Mouse (Mus musculus) lung, embryonic 16.5 days (tissue): ENCODE measurements around the gene Mybbp1a. TPM values are rescaled to one million over a fixed set of nuclear protein-coding genes. Genes with fewer than 3 reads are reported as not detected.
A peak's percentile ranks its signal among the peaks of the same experiment; 100 is the strongest.

Source experiments
- ATAC-seq: fragments of 200-750 bp; cut with Nextera tagmentation; 2 replicates; pipeline ENCODE4 v1.8.0; 2017; ENCODE audit warnings: low read depth, mild to moderate bottlenecking, moderate library complexity
- H3K27ac ChIP-seq: fragments of 300-500 bp; sonication (generic); 2 replicates; pipeline ENCODE4 v1.5.1; 2014; ENCODE audit warnings: mild to moderate bottlenecking, control low read depth, low read length
- H3K27me3 ChIP-seq: fragments of 300-500 bp; sonication (generic); 2 replicates; pipeline ENCODE4 v1.6.1; 2014; ENCODE audit warnings: low read depth, low read length, mixed read lengths; ENCODE audit not compliant: control insufficient read depth, insufficient read depth
- H3K36me3 ChIP-seq: fragments of 300-500 bp; sonication (generic); 2 replicates; pipeline ENCODE4 v1.6.1; 2014; ENCODE audit warnings: low read length; ENCODE audit not compliant: control insufficient read depth, insufficient read depth
- H3K4me1 ChIP-seq: fragments of 300-500 bp; sonication (generic); replicated peaks from 2 replicates; pipeline ENCODE4 v1.6.1; 2014; ENCODE audit warnings: low read length, mixed read lengths; ENCODE audit not compliant: control insufficient read depth, insufficient read depth
- H3K4me2 ChIP-seq: fragments of 300-500 bp; sonication (generic); 2 replicates; pipeline ENCODE4 v1.6.1; 2014; ENCODE audit warnings: low read depth, low read length, control low read depth
- H3K4me3 ChIP-seq: fragments of 300-500 bp; sonication (generic); 2 replicates; pipeline ENCODE4 v1.5.1; 2014; ENCODE audit warnings: mild to moderate bottlenecking, low read length, control low read depth
- H3K9ac ChIP-seq: fragments of 300-500 bp; sonication (generic); 2 replicates; pipeline ENCODE4 v1.6.1; 2014; ENCODE audit warnings: low read length, control low read depth
- H3K9me3 ChIP-seq: fragments of 300-500 bp; sonication (generic); 2 replicates; pipeline ENCODE4 v1.6.1; 2016; ENCODE audit warnings: low read length; ENCODE audit not compliant: control insufficient read depth
- WGBS: fragments of 180-500 bp; shearing (Covaris S2); extraction: QIAGEN DNeasy Blood & Tissue Kit; methylation state at CpG from one replicate; pipeline ENCODE4 v1.1.7; 2014; 5-methylcytosine and 5-hydroxymethylcytosine counted together
- polyA plus RNA-seq: library from polyadenylated mRNA; unstranded; fragments of >200 nt; fragmentation: Nextera tagmentation; extraction: Ambion mirVana; gene quantifications from 2 replicates; pipeline ENCODE4 v1.2.1, GENCODE M21; 2015

Mybbp1a gene
- polyA plus RNA-seq, 1 experiment from 2014 or later, result 126 TPM

DNA sequence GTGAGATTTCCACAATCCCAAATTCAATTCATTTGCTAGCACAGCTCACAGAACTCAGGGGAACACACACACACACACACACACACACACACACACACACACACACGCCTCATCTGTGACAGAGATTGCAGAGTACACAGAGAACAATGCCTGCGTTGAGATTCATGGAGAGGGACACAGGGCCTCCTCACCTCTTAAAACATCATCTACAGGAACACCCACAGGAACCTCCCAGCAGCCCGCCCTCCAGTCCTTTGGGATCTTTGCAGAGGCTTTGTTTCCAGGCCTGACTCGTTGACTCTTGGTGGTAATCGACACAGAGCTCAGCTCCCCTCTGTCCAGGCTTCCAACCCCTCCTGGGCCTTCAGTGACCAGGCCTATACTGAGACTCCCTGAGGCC lies 36.0 kb downstream of the Mybbp1a start:
- Histone ChIP-seq H3K36me3 (no peaks in the 10 kb centered on the region), H3K9me3 (no peaks in the 10 kb centered on the region), H3K27ac (peak overlapping the region; percentile 38; the same call in 1 of the 2 replicates), H3K9ac (no peak overlapping the region), H3K4me2 (no peak overlapping the region), H3K4me1 (peaks cover 39% of the 10 kb centered on the region), H3K27me3 (no peaks in the 10 kb centered on the region), H3K4me3 (no peak overlapping the region)
- 33% methylated on average over 5 of the region's 5 CpGs for WGBS
- ATAC-seq, result no peak

DNA sequence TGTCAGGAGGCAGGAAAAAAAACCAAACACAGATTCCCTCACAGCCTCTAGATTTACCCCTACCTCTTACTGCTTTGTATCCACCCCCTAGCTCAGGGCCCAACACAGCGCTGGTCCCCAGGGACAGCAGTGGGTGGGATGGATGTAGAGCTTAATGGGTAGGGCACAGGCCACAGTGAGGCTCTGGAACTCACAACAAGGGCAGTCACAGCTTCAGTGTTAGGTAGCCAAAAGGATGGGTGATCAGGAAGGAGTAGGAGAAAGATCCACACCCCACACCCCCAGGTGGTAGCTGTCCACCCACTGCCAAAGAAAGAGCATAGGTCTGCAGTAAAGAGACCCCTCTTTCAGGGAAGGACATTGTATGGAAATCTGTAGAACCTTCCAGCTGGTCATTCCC lies 36.5 kb downstream of the Mybbp1a start:
- no peak overlapping the region; the same call in 1 of the 2 replicates for H3K9ac ChIP-seq
- no peak for ATAC-seq
- H3K4me3 ChIP-seq, result no peak overlapping the region
- no peaks in the 10 kb centered on the region for H3K36me3 ChIP-seq
- no peaks in the 10 kb centered on the region for H3K27me3 ChIP-seq
- H3K4me2 ChIP-seq, result no peak overlapping the region
- 70% methylated on average over 1 of the region's 1 CpGs for WGBS
- H3K4me1 ChIP-seq, result peaks cover 34% of the 10 kb centered on the region
- no peaks in the 10 kb centered on the region for H3K9me3 ChIP-seq
- peak overlapping the region; percentile 38 for H3K27ac ChIP-seq

DNA sequence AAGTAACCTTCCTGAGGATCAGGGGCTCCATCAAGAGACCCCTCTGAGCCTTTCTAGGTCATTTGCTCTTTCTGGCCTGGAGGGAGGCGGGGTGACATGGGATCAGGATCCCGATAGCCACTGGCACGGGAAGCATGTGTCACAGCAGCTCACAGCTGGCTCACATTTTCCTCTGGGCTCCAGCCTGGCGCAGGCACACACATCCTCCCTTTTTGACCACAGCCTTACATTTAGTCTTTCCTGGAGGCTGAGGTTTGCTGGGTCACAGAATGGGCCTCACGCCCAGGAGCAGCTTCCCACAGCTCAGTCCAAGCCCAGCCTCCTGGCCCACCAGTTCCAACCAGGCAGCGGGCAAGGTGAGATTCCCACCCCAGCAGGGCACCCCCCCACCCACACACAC lies 37.1 kb downstream of the Mybbp1a start:
- WGBS, result 52% methylated on average over 6 of the region's 6 CpGs
- H3K27me3 ChIP-seq, result no peaks in the 10 kb centered on the region
- H3K4me3 ChIP-seq, result no peak overlapping the region
- peaks cover 30% of the 10 kb centered on the region for H3K4me1 ChIP-seq
- H3K4me2 ChIP-seq, result no peak overlapping the region
- H3K9me3 ChIP-seq, result no peaks in the 10 kb centered on the region
- 0 out of 2 replicates have a peak overlapping the region, but pooled peaks have one; percentile 55 for H3K27ac ChIP-seq
- no peaks in the 10 kb centered on the region for H3K36me3 ChIP-seq
- H3K9ac ChIP-seq, result no peak overlapping the region; the same call in 1 of the 2 replicates
- no peak for ATAC-seq

DNA sequence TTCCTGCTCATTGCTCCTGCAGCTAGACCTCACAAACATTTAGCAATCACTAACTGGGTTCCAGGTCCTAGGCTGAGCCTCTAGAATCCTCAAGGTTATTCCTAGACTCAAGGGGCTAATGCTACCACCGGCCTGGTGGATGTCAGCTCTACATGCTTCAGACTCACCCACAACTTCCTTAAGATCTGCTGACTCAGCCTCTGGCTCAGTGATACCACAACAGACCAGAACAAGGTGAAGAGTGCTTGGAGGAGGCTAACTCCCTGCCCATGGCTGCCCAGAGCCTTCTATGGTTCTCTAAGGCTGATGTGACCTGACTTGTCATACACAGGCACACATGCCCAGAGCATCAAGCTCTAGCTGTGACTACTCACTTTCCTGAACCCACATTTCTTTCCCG lies 38.3 kb downstream of the Mybbp1a start:
- WGBS, result 71% methylated on average over 2 of the region's 2 CpGs

DNA sequence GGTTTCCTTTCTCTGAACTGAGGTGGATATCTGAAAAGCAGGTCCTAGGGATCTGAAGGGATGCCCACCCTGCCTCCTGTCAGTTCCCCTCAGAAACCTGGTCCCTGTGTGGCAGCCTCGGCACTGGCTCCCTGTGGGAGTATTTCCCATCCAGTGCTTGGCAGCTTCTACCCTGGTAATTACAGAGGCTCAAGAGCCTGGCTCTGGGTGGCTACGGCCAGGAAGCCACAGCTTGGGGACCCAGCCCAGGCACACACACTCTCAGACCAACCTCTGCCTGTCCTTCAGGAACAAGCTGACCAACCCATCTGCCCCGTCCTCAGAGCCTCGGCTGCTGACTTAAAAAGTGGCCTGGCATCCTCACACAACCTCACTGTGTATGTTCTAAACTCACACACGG lies 40.2 kb downstream of the Mybbp1a start:
- H3K9ac ChIP-seq, result no peak overlapping the region
- WGBS, result 70% methylated on average over 5 of the region's 5 CpGs
- no peak overlapping the region for H3K4me2 ChIP-seq
- no peak for ATAC-seq
- H3K36me3 ChIP-seq, result no peaks in the 10 kb centered on the region
- no peaks in the 10 kb centered on the region for H3K27me3 ChIP-seq
- H3K4me3 ChIP-seq, result no peak overlapping the region
- peaks cover 30% of the 10 kb centered on the region for H3K4me1 ChIP-seq
- no peaks in the 10 kb centered on the region for H3K9me3 ChIP-seq
- no peak overlapping the region for H3K27ac ChIP-seq

More for the DNA sequence above, 38.3 kb downstream of the Mybbp1a start:
- ATAC-seq, result no peak
- H3K4me1 ChIP-seq, result peaks cover 22% of the 10 kb centered on the region
- H3K4me3 ChIP-seq, result no peak overlapping the region
- no peaks in the 10 kb centered on the region for H3K9me3 ChIP-seq
- no peaks in the 10 kb centered on the region for H3K36me3 ChIP-seq
- H3K27ac ChIP-seq, result no peak overlapping the region
- H3K27me3 ChIP-seq, result no peaks in the 10 kb centered on the region
- no peak overlapping the region for H3K9ac ChIP-seq
- H3K4me2 ChIP-seq, result no peak overlapping the region

DNA sequence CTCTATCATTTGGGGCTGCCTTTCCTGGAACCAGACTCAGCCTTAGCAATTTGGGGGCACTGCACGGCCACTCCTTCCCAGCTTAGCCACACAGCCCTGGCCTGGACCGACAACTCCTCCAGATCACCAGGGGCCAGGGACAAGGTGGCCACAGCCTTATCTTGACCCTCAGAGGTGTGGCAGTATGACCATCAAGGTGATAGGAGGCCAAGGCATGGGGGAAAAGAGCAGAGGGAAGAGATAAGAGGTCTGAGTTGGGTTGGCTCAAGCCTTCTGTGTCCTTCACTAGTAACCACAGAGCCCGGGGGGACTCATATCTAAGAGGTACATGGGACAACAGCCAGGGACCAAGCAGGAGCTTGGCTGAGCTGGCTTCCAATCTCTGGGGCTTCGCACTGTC lies 40.8 kb downstream of the Mybbp1a start:
- H3K27me3 ChIP-seq, result no peaks in the 10 kb centered on the region
- no peak overlapping the region for H3K27ac ChIP-seq
- H3K4me3 ChIP-seq, result no peak overlapping the region
- peaks cover 33% of the 10 kb centered on the region for H3K4me1 ChIP-seq
- 74% methylated on average over 4 of the region's 4 CpGs for WGBS
- no peaks in the 10 kb centered on the region for H3K36me3 ChIP-seq
- H3K9ac ChIP-seq, result no peak overlapping the region
- H3K9me3 ChIP-seq, result no peaks in the 10 kb centered on the region
- ATAC-seq, result no peak
- H3K4me2 ChIP-seq, result no peak overlapping the region

DNA sequence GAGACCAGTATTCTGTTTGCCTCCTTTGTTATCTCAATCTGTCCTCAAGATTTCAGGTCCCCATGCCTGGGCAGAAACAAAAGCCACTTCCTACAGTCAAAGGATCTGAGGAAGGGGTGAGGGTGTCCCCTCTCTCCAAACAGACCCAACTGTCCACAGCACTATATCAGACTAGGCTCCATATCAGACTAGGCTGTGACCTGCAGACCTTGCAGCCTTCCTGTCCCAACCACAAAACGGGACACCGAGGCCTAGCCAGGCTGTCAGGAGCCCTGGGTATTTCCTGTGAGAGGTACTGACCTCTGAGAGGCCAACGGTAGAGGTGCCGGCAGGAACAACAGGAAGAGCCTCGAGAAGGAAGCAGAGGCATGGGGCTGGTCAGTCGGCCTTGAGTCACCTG lies 43.4 kb downstream of the Mybbp1a start:
- Histone ChIP-seq H3K9me3 (no peaks in the 10 kb centered on the region), H3K9ac (no peak overlapping the region), H3K4me3 (no peak overlapping the region), H3K4me2 (no peak overlapping the region), H3K27ac (no peak overlapping the region), H3K36me3 (no peaks in the 10 kb centered on the region), H3K27me3 (peaks cover 13% of the 10 kb centered on the region), H3K4me1 (peaks cover 40% of the 10 kb centered on the region)
- 30% methylated on average over 6 of the region's 6 CpGs for WGBS
- no peak for ATAC-seq

DNA sequence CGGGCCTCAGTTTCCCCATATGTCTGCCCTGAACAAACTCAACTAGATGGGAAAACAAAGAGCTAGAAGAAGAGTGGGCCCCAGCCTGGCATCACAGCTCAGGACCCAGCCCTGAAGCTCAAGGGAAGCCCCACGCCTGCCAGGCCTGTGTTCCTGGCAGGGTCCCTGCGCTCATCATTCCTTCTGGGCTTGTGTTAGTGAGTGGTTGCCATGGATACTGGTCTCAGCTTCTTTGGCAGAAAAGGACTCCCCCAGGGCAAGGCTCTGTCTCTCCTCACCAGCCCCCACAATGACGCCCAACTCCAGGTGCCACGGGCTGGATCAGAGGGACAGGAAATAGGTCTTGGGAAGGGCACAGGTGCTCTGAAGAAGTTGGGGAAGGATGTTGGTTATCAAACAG lies 44.0 kb downstream of the Mybbp1a start:
- Histone ChIP-seq H3K27ac (no peak overlapping the region), H3K4me1 (peaks cover 40% of the 10 kb centered on the region), H3K4me3 (no peak overlapping the region), H3K4me2 (no peak overlapping the region), H3K27me3 (peaks cover 13% of the 10 kb centered on the region), H3K9ac (no peak overlapping the region), H3K36me3 (no peaks in the 10 kb centered on the region), H3K9me3 (no peaks in the 10 kb centered on the region)
- 34% methylated on average over 5 of the region's 5 CpGs for WGBS
- no peak for ATAC-seq

DNA sequence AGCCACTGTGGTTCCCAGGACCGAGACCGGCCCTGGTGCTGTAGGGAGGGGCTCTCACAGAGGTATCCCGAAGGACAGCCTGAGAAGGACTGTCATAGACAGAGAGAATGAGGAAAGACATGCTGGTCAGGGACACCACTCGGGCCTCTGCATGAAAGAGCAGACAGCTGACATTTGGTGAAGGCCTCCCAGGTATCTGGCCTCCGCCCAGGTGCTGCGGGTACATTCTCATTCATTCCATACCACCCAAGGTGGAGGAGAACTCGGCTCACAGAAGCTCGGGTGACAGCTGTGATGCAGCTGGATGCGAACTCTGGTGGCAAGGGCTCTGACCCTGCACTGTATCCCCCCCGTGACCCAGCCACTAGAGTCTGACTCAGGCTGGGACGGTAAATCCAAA lies 44.8 kb downstream of the Mybbp1a start:
- H3K4me3 ChIP-seq, result no peak overlapping the region
- H3K9ac ChIP-seq, result no peak overlapping the region
- H3K4me2 ChIP-seq, result no peak overlapping the region
- no peaks in the 10 kb centered on the region for H3K9me3 ChIP-seq
- no peak overlapping the region for H3K27ac ChIP-seq
- peaks cover 13% of the 10 kb centered on the region for H3K27me3 ChIP-seq
- 64% methylated on average over 11 of the region's 11 CpGs for WGBS
- H3K4me1 ChIP-seq, result peaks cover 40% of the 10 kb centered on the region
- ATAC-seq, result no peak
- no peaks in the 10 kb centered on the region for H3K36me3 ChIP-seq

DNA sequence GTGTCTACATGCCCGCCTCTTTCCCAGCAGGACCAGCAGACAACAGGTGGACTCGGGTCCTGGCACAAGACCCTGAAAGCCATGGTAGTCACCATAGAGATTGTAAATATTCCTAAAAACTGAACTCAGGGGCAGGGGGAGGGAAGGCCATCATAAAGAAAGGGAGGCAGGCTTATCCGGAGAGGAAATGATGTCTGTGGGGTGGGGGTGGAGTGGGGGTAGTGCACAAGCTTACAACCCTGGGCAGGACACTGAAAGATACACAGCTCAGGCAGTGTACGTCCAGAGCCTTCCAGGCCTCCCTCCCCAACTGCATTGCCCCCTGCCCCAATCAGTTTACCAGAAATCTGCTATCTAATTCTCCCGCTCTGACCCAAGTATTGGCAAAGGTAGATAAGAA lies 46.0 kb downstream of the Mybbp1a start:
- H3K4me1 ChIP-seq, result peaks cover 40% of the 10 kb centered on the region
- no peak overlapping the region for H3K4me3 ChIP-seq
- H3K4me2 ChIP-seq, result peak overlapping the region; percentile 97
- no peak overlapping the region for H3K9ac ChIP-seq
- H3K27me3 ChIP-seq, result peaks cover 13% of the 10 kb centered on the region
- WGBS, result 40% methylated on average over 5 of the region's 5 CpGs
- no peaks in the 10 kb centered on the region for H3K9me3 ChIP-seq
- no peaks in the 10 kb centered on the region for H3K36me3 ChIP-seq
- ATAC-seq, result no peak
- peak overlapping the region; percentile 38; the same call in 1 of the 2 replicates for H3K27ac ChIP-seq
